Mouse (Mus musculus) stomach, postnatal 0 days (tissue): ENCODE results near the gene Ndufb7. TPM values are rescaled to one million over a fixed set of nuclear protein-coding genes. Genes with fewer than 3 reads are reported as not detected.
"Not testable (repeated sequence)": the region's sequence is repeated elsewhere in the genome, so short reads cannot be mapped to it uniquely, and the experiment has no call there.

Experiments used
- ATAC-seq: fragments of 200-750 bp; cut with Nextera tagmentation; 2 replicates; pipeline ENCODE4 v1.8.0; 2017; ENCODE audit not compliant: low FRiP score, low TSS enrichment
- DNase-seq: peaks from one replicate; pipeline ENCODE4 v3.0.0-alpha.2; 2016; ENCODE audit warnings: low spot score
- H3K27ac ChIP-seq: fragments of 300-500 bp; sonication (generic); replicated peaks from 2 replicates; pipeline ENCODE4 v1.5.1; 2014; ENCODE audit warnings: mild to moderate bottlenecking, control low read depth
- H3K27me3 ChIP-seq: fragments of 300-500 bp; sonication (generic); 2 replicates; pipeline ENCODE4 v1.6.1; 2014; ENCODE audit warnings: low read length; ENCODE audit not compliant: control insufficient read depth, insufficient read depth
- H3K36me3 ChIP-seq: fragments of 300-500 bp; sonication (generic); 2 replicates; pipeline ENCODE4 v1.6.1; 2014; ENCODE audit warnings: low read length, mixed read lengths; ENCODE audit not compliant: control insufficient read depth, insufficient read depth
- H3K4me1 ChIP-seq: fragments of 300-500 bp; sonication (generic); replicated peaks from 2 replicates; pipeline ENCODE4 v1.6.1; 2014; ENCODE audit warnings: antibody characterized with exemption; ENCODE audit not compliant: control insufficient read depth, insufficient read depth
- H3K4me2 ChIP-seq: fragments of 300-500 bp; sonication (generic); replicated peaks from 2 replicates; pipeline ENCODE4 v1.6.1; 2014; ENCODE audit warnings: low read depth, mild to moderate bottlenecking, control low read depth, moderate library complexity
- H3K4me3 ChIP-seq: fragments of 300-500 bp; sonication (generic); 2 replicates; pipeline ENCODE4 v1.5.1; 2014; ENCODE audit warnings: low read depth, low read length, control low read depth
- H3K9ac ChIP-seq: fragments of 300-500 bp; sonication (generic); 2 replicates; pipeline ENCODE4 v1.6.1; 2014; ENCODE audit warnings: mild to moderate bottlenecking, low read length, control low read depth, mixed read lengths
- H3K9me3 ChIP-seq: fragments of 300-500 bp; sonication (generic); 2 replicates; pipeline ENCODE4 v1.6.1; 2016; ENCODE audit warnings: low read length; ENCODE audit not compliant: control insufficient read depth
- CTCF ChIP-seq: IDR thresholded peaks from 2 replicates; pipeline ENCODE4 v1.5.1; 2016; ENCODE audit warnings: antibody characterized with exemption, low read depth, mild to moderate bottlenecking, moderate library complexity
- EP300 ChIP-seq: optimal IDR thresholded peaks from 2 replicates; pipeline ENCODE3; 2016; ENCODE audit warnings: antibody characterized with exemption
- WGBS: fragments of 180-500 bp; shearing (Covaris S2); extraction: QIAGEN DNeasy Blood & Tissue Kit; methylation state at CpG from one replicate; pipeline ENCODE4 v1.1.7; 2014; 5-methylcytosine and 5-hydroxymethylcytosine counted together
- polyA plus RNA-seq: library from polyadenylated mRNA; unstranded; fragments of >200 nt; fragmentation: Nextera tagmentation; extraction: Ambion mirVana; gene quantifications from 2 replicates; pipeline ENCODE4 v1.2.1, GENCODE M21; 2015

Ndufb7 gene
- polyA plus RNA-seq, 1 experiment from 2014 or later: 344 TPM

DNA sequence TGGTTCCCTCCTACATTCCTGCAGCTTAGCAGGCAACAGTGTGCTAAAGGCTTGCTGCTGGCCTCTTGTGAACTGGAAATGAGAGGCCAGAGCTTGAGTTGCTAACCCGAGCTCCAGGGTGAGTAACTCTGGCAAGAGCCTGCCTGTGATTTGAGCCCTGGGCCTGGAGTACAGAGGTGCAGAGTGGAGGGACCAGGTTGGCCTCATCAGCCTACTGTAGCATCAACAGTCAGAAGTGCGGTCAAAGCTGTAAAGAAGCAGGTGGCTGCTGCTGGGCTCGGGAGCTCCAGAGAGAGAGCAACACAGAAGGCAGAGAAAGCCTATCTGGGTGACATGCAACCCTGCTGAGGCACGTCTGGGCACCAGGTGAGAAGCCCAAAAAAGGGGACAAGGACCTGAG, 2.7 kb downstream of the Ndufb7 start:
- TF ChIP-seq CTCF (no peak), EP300 (no peak)
- Histone ChIP-seq H3K9ac (no peak overlapping the region), H3K4me3 (no peak overlapping the region), H3K27me3 (no peaks in the 10 kb centered on the region), H3K4me2 (no peak overlapping the region), H3K4me1 (no peaks in the 10 kb centered on the region; the same call in 1 of the 2 replicates), H3K27ac (no peak overlapping the region), H3K9me3 (no peaks in the 10 kb centered on the region), H3K36me3 (peaks cover 10% of the 10 kb centered on the region; the same call in 1 of the 2 replicates)
- DNase-seq (no peak), ATAC-seq (no peak)
- 72% methylated on average over 4 of the region's 4 CpGs for WGBS

DNA sequence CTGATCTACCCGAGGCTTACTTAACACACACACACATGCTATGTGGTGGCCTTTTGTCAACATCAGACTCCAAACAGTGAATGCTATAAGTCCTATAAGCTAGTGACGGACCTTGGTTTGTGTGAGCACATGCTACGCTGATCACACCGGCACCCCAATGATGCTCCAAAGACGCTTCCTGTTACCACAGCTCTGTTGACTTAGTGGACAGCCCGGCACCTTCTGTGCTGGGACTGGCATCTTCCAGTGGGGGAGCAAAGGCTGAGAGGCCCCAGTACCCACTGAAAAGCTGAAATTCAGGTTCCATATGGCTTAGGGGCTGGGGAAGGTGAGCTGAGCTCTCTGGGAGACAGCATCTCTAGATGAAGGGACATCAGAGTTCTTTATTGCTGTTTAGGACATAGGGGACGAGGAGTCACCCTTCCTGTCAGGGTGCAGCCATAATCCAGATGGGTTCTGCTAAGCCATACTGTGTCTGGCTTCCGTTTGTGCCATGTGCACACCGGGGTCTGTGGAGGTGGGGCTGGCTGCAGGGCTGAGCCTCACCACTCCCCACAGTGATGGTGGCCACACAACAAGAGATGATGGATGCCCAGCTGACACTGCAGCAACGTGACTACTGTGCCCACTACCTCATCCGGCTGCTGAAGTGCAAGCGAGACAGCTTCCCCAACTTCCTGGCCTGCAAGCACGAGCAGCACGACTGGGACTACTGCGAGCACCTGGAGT, 4.0 kb downstream of the Ndufb7 start:
- Histone ChIP-seq H3K4me3 (no peak overlapping the region), H3K27me3 (no peaks in the 10 kb centered on the region), H3K27ac (no peak overlapping the region), H3K9me3 (no peaks in the 10 kb centered on the region), H3K4me2 (no peak overlapping the region), H3K4me1 (no peaks in the 10 kb centered on the region; the same call in 1 of the 2 replicates), H3K36me3 (peaks cover 10% of the 10 kb centered on the region; the same call in 1 of the 2 replicates), H3K9ac (no peak overlapping the region)
- TF ChIP-seq EP300: no peak
- no peak for TF ChIP-seq CTCF
- DNase-seq: no peak
- 78% methylated on average over 15 of the region's 15 CpGs for WGBS
- ATAC-seq: no peak

DNA sequence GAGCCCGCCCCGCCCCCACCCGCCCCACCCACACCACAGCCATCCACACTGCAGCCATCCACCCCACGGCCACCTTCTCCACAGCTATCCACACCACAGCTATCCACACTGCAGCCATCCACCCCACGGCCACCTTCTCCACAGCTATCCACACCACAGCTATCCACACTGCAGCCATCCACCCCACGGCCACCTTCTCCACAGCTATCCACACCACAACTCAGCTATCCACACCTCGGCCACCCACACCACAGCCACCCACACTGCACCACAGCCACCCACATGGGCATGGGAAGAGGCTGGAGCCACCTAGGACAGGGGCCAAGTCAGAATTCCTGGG, 4.5 kb downstream of the Ndufb7 start:
- H3K9me3 ChIP-seq, H3K4me3 ChIP-seq, H3K9ac ChIP-seq, DNase-seq, H3K27me3 ChIP-seq, ATAC-seq, H3K27ac ChIP-seq, H3K4me1 ChIP-seq, H3K4me2 ChIP-seq: not testable (repeated sequence)
- H3K36me3 ChIP-seq: peaks cover 10% of the 10 kb centered on the region; the same call in 1 of the 2 replicates
- 84% methylated on average over 3 of the region's 7 CpGs for WGBS

DNA sequence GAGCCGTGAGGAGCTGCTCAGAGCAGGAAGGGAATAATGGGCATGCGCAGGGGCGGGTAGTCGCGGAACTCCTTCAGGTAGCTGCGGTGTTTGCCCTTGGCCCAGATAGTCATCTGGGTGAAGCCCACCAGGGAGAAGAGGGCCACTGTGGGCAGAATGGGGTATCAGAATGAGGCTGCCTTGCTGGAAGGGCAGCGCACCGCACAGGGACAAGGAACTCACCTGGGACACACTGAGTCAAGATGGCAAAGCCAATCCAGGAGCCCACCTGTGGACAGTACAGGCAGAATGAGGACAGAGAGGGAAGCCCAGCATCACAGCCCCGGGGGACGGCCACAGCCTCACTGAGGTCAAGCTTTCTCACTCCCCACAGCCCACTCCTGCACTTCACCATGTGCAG, 5.3 kb downstream of the Ndufb7 start:
- H3K27me3 ChIP-seq: no peaks in the 10 kb centered on the region
- H3K4me3 ChIP-seq: no peak overlapping the region
- no peaks in the 10 kb centered on the region; the same call in 1 of the 2 replicates for H3K4me1 ChIP-seq
- DNase-seq: no peak
- no peaks in the 10 kb centered on the region for H3K9me3 ChIP-seq
- TF ChIP-seq EP300 (no peak), CTCF (no peak)
- H3K9ac ChIP-seq: no peak overlapping the region
- H3K4me2 ChIP-seq: no peak overlapping the region
- H3K27ac ChIP-seq: no peak overlapping the region
- no peak for ATAC-seq
- WGBS: 91% methylated on average over 10 of the region's 10 CpGs
- peaks cover 10% of the 10 kb centered on the region; the same call in 1 of the 2 replicates for H3K36me3 ChIP-seq

DNA sequence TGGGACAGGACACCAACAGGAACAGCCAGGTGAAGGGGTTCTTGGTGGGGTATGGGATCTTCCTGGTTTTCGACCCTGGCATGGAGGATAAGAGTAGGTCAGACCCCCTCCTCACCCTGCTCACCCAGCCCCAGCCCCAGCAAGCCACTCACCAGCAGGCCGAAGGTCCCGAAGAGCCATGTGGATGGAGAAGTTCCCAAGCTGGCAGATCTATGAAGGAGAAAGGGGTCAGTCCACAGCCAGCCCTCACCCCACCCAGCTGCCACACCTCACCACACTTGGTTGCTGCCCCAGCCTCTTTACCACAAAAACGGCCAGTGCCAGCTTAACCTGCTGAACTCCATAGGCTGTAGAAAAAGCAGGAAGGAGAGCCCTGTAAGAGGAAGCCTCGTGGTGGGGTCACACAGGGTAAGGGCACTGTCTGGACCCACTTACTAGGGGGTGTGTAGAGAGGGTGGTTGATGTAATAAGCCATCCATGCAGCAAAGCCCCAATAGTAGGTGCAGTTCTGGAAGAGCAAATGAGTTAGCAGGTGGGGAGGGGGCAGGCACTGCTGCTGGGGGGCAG, 5.9 kb downstream of the Ndufb7 start:
- TF ChIP-seq CTCF: no peak
- TF ChIP-seq EP300: no peak
- Histone ChIP-seq H3K9ac (no peak overlapping the region), H3K4me1 (peaks cover 2% of the 10 kb centered on the region; the same call in 1 of the 2 replicates), H3K4me2 (no peak overlapping the region), H3K9me3 (no peaks in the 10 kb centered on the region), H3K27ac (no peak overlapping the region), H3K4me3 (no peak overlapping the region), H3K36me3 (peaks cover 10% of the 10 kb centered on the region; the same call in 1 of the 2 replicates), H3K27me3 (no peaks in the 10 kb centered on the region)
- WGBS: 75% methylated on average over 5 of the region's 5 CpGs
- no peak for DNase-seq
- no peak for ATAC-seq

DNA sequence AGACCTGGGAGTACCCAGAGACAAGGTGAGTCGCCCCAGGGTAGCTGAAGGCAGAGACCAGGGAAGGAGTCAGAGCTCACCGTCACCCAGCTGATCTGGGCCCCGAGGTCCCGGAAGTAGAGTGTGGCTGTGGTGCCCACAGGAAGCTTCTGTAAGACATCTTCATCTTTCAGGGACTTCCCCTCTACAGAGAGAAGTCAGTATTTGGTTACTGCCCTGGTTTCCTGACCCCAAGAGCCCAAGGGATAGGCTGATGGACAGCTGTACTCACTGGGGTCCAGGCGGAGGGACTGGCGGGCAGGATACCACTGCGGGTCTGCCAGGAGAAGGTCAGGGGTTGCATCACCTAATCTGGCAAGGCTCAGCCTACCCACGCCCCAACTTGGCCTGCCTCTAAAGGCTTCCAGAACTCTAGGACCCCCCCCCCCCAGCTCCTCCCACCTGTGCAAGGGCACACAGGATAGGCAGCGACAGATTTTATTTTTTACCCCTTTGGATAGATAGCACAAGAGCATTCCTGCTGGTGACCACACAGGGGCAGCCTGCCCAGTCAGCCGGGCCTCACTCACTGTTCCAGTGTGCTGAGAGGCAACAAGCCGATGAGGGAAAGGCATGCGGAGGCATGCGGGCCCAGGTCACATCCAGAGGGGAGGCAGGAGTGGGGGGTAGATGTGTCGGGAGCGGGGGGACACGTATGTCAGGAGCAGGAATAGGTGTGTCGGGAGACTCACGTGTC, 6.8 kb downstream of the Ndufb7 start:
- Histone ChIP-seq H3K9ac (no peak overlapping the region), H3K27ac (no peak overlapping the region), H3K36me3 (peaks cover 10% of the 10 kb centered on the region; the same call in 1 of the 2 replicates), H3K4me2 (no peak overlapping the region), H3K4me1 (peaks cover 6% of the 10 kb centered on the region; the same call in 1 of the 2 replicates), H3K4me3 (no peak overlapping the region), H3K9me3 (no peaks in the 10 kb centered on the region), H3K27me3 (no peaks in the 10 kb centered on the region)
- TF ChIP-seq EP300: no peak
- TF ChIP-seq CTCF: peak; percentile 49
- DNase-seq (no peak), ATAC-seq (no peak)
- WGBS: 73% methylated on average over 18 of the region's 18 CpGs
